ENCODE assay signal across 26 mouse cellular contexts in genomic region chr13:112130774-112131173, GRCm38 (mm10).
A peak's percentile ranks its signal among the peaks of the same experiment; 100 is the strongest.
DNase-seq lines count a peak whose midpoint lies in the region; ATAC-seq and TF ChIP-seq lines count a peak whose summit lies in the region.
"Had no signal": no experiment of that assay in that cellular context is flagged by ENCODE, and none has a peak within 500 bp of the region (broad histone marks: within the 10 kb centered on the region; RNA-seq: fewer than 3 reads in every experiment).

No protein-coding gene starts in this region.

- 0 out of 2 replicates have a peak, but pooled peaks have one; percentile 34 for ATAC-seq in hindbrain, embryonic 16.5 days
- no peak for ATAC-seq in hindbrain, embryonic 11.5 days (ENCODE audit: low FRiP score)
- ATAC-seq in kidney, postnatal 0 days (replicated peaks; ENCODE audit: low FRiP score, low read depth): no peak
- ATAC-seq in lung, postnatal 0 days: no peak
- ATAC-seq: Patski had no signal

- H3K36me3 ChIP-seq in hindbrain, embryonic 16.5 days (ENCODE audit: control insufficient read depth, insufficient read depth, low read length): no peaks in the 10 kb centered on the region
- H3K36me3 ChIP-seq in hindbrain, embryonic 11.5 days (ENCODE audit: control insufficient read depth, insufficient read depth, low read length): no peaks in the 10 kb centered on the region
- H3K36me3 ChIP-seq in kidney, postnatal 0 days (ENCODE audit: insufficient read depth, low read length): no peaks in the 10 kb centered on the region
- H3K36me3 ChIP-seq in lung, postnatal 0 days (ENCODE audit: insufficient read depth, low read length): no peaks in the 10 kb centered on the region
- H3K36me3 ChIP-seq: embryonic facial prominence, embryonic 12.5 days; embryonic facial prominence, embryonic 15.5 days; forebrain, embryonic 15.5 days; G1E; heart, embryonic 10.5 days; heart, embryonic 13.5 days; hindbrain, embryonic 12.5 days; hindbrain, embryonic 15.5 days had no signal

- no peaks in the 10 kb centered on the region for H3K9me3 ChIP-seq in hindbrain, embryonic 16.5 days (ENCODE audit: control insufficient read depth, low read length)
- H3K9me3 ChIP-seq in hindbrain, embryonic 11.5 days (ENCODE audit: control insufficient read depth, low read length): no peaks in the 10 kb centered on the region
- H3K9me3 ChIP-seq in kidney, postnatal 0 days (replicated peaks; ENCODE audit: low read length): no peaks in the 10 kb centered on the region
- H3K9me3 ChIP-seq in lung, postnatal 0 days (ENCODE audit: low read length): no peaks in the 10 kb centered on the region
- H3K9me3 ChIP-seq: embryonic facial prominence, embryonic 12.5 days; embryonic facial prominence, embryonic 15.5 days; forebrain, embryonic 15.5 days; G1E; heart, embryonic 10.5 days; heart, embryonic 13.5 days; hindbrain, embryonic 12.5 days; hindbrain, embryonic 15.5 days had no signal

- no peak for DNase-seq in hindbrain, embryonic 11.5 days (ENCODE audit: low spot score)
- no peak for DNase-seq in kidney, postnatal 0 days (ENCODE audit: low spot score)
- no peak for DNase-seq in kidney, postnatal 4 days
- no peak for DNase-seq in lung, postnatal 0 days (ENCODE audit: low spot score)
- DNase-seq in lung, postnatal 10 days: no peak
- DNase-seq: B cell, adult 2 months; cerebellum, adult 11 months; cerebellum, adult 2 months; cerebellum, adult 9-11 months; cerebellum, postnatal 25 days; gastrocnemius, postnatal 10 days; gastrocnemius, postnatal 36 days; heart, adult 2 months; heart, postnatal 14 days; heart, postnatal 4 days had no signal

- H3K4me3 ChIP-seq in hindbrain, embryonic 16.5 days (ENCODE audit: low read length): no peak overlapping the region
- H3K4me3 ChIP-seq in hindbrain, embryonic 11.5 days (ENCODE audit: low read depth, low read length): no peak overlapping the region
- H3K4me3 ChIP-seq in kidney, postnatal 0 days (replicated peaks; ENCODE audit: low read depth, low read length): no peak overlapping the region
- H3K4me3 ChIP-seq in lung, postnatal 0 days (ENCODE audit: low read depth, low read length): no peak overlapping the region
- H3K4me3 ChIP-seq: embryonic facial prominence, embryonic 12.5 days; embryonic facial prominence, embryonic 15.5 days; forebrain, embryonic 15.5 days; heart, adult 2 months; heart, embryonic 10.5 days; heart, embryonic 13.5 days; hindbrain, embryonic 12.5 days; hindbrain, embryonic 15.5 days had no signal

- H3K27ac ChIP-seq in hindbrain, embryonic 16.5 days (ENCODE audit: low read depth, low read length): no peak overlapping the region
- H3K27ac ChIP-seq in hindbrain, embryonic 11.5 days (ENCODE audit: low read depth, low read length): no peak overlapping the region
- no peak overlapping the region for H3K27ac ChIP-seq in kidney, postnatal 0 days
- no peak overlapping the region for H3K27ac ChIP-seq in lung, postnatal 0 days (ENCODE audit: low read length)
- H3K27ac ChIP-seq: embryonic facial prominence, embryonic 12.5 days; embryonic facial prominence, embryonic 15.5 days; forebrain, embryonic 15.5 days; heart, adult 2 months; heart, embryonic 10.5 days; heart, embryonic 13.5 days; hindbrain, embryonic 12.5 days; hindbrain, embryonic 15.5 days had no signal

- H3K4me2 ChIP-seq in hindbrain, embryonic 16.5 days (ENCODE audit: low read length): no peak overlapping the region
- H3K4me2 ChIP-seq in hindbrain, embryonic 11.5 days (replicated peaks; ENCODE audit: low read depth, low read length): no peak overlapping the region
- H3K4me2 ChIP-seq in kidney, postnatal 0 days (ENCODE audit: low read length): peak overlapping the region; percentile 19; the same call in 1 of the 2 replicates
- no peak overlapping the region for H3K4me2 ChIP-seq in lung, postnatal 0 days (replicated peaks; ENCODE audit: low read depth, low read length)
- H3K4me2 ChIP-seq: embryonic facial prominence, embryonic 12.5 days; embryonic facial prominence, embryonic 15.5 days; forebrain, embryonic 15.5 days; heart, embryonic 13.5 days; hindbrain, embryonic 12.5 days; hindbrain, embryonic 15.5 days had no signal

- H3K4me1 ChIP-seq in hindbrain, embryonic 16.5 days (ENCODE audit: control insufficient read depth, insufficient read depth, low read depth, low read length): no peaks in the 10 kb centered on the region
- no peaks in the 10 kb centered on the region for H3K4me1 ChIP-seq in hindbrain, embryonic 11.5 days (replicated peaks; ENCODE audit: control insufficient read depth, insufficient read depth, low read length)
- H3K4me1 ChIP-seq in kidney, postnatal 0 days (replicated peaks; ENCODE audit: insufficient read depth, low read length): 0 out of 2 replicates have a peak, but pooled peaks cover 3% of the 10 kb centered on the region
- no peaks in the 10 kb centered on the region; the same call in 1 of the 2 replicates for H3K4me1 ChIP-seq in lung, postnatal 0 days (ENCODE audit: insufficient read depth, low read depth, low read length)
- H3K4me1 ChIP-seq: heart, embryonic 10.5 days had no signal

- no peak overlapping the region for H3K9ac ChIP-seq in hindbrain, embryonic 16.5 days (ENCODE audit: low read depth, low read length)
- H3K9ac ChIP-seq in hindbrain, embryonic 11.5 days (ENCODE audit: low read depth, low read length): no peak overlapping the region
- no peak overlapping the region for H3K9ac ChIP-seq in kidney, postnatal 0 days (ENCODE audit: low read depth, low read length)
- H3K9ac ChIP-seq in lung, postnatal 0 days (replicated peaks; ENCODE audit: low read depth): no peak overlapping the region
- H3K9ac ChIP-seq: embryonic facial prominence, embryonic 12.5 days; embryonic facial prominence, embryonic 15.5 days; forebrain, embryonic 15.5 days; heart, embryonic 13.5 days; hindbrain, embryonic 12.5 days; hindbrain, embryonic 15.5 days had no signal

- no peak for TF ChIP-seq CTCF in kidney, postnatal 0 days (IDR thresholded peaks at IDR 0.05; ENCODE audit: low read depth)
- no peak for TF ChIP-seq CTCF in lung, postnatal 0 days (IDR thresholded peaks at IDR 0.05)

- WGBS in hindbrain, embryonic 16.5 days: 76% methylated on average over 2 of the region's 2 CpGs
- WGBS in hindbrain, embryonic 11.5 days: 84% methylated on average over 2 of the region's 2 CpGs
- WGBS in kidney, postnatal 0 days: 60% methylated on average over 2 of the region's 2 CpGs
- 79% methylated on average over 2 of the region's 2 CpGs for WGBS in lung, postnatal 0 days

- 0 out of 2 replicates have a peak, but pooled peaks have one; percentile 16 for TF ChIP-seq EP300 in lung, postnatal 0 days (IDR thresholded peaks at IDR 0.05)

- no peaks in the 10 kb centered on the region for H3K27me3 ChIP-seq in hindbrain, embryonic 16.5 days (replicated peaks; ENCODE audit: control insufficient read depth, insufficient read depth, low read length)
- H3K27me3 ChIP-seq in hindbrain, embryonic 11.5 days (ENCODE audit: control insufficient read depth, insufficient read depth, low read length): no peaks in the 10 kb centered on the region
- no peaks in the 10 kb centered on the region for H3K27me3 ChIP-seq in kidney, postnatal 0 days (ENCODE audit: insufficient read depth, low read length)
- H3K27me3 ChIP-seq in lung, postnatal 0 days (replicated peaks; ENCODE audit: insufficient read depth, low read length): no peaks in the 10 kb centered on the region
- H3K27me3 ChIP-seq: CH12.LX; embryonic facial prominence, embryonic 12.5 days; embryonic facial prominence, embryonic 15.5 days; heart, embryonic 13.5 days; hindbrain, embryonic 12.5 days; hindbrain, embryonic 15.5 days; Patski had no signal
